Mouse (Mus musculus): ENCODE measurements around the gene Fyttd1.
A peak's percentile ranks its signal among the peaks of the same experiment; 100 is the strongest.
"Not testable (repeated sequence)": the region's sequence is repeated elsewhere in the genome, so short reads cannot be mapped to it uniquely, and the experiment has no call there.

Gene Fyttd1

DNA sequence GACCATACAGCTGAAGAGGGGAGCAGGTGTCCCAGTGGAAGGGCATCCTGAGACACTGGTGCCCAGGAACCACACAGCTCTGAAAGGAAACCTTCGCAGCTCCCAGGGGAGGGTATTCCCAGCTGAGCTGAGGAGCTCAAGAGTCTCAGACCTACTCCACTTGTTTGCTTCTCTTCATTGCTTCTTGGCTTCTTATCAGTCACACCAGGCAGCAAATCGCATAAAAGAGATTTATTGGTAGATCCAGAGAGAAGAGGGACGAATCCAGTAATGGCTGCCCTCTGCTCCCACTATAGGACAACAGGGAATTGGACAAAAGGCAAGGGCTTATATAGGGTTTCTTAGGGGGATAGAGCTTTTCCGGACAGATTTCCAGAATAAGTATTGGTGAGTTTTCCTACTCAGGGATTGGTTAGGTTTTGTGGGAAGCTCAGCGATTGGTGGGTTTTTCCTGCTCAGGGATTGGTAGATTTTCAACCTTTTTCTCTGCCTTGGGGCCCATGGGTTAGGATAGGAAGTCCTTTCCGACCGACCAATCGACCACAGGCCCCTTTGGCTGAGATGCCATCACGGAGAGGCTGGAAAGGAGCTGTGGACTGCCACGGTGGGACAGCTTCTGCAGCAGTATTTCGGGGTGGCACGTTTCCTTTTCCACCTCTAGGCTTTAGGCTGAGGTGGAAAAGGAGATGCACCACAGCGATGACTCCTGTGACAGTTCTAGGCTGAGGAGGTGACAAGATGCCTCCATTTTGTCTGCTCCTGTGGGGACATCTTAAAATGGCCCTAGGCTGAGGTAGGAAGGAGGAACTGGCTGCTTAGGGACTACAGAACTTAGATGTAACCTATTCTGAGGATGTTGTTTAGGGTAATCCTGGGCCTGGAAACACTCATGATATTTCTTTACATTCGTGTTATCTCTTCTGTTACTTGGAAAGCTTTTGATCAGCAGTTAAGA lies 1.9 kb downstream of the Fyttd1 start:
- DNase-seq: no peak

DNA sequence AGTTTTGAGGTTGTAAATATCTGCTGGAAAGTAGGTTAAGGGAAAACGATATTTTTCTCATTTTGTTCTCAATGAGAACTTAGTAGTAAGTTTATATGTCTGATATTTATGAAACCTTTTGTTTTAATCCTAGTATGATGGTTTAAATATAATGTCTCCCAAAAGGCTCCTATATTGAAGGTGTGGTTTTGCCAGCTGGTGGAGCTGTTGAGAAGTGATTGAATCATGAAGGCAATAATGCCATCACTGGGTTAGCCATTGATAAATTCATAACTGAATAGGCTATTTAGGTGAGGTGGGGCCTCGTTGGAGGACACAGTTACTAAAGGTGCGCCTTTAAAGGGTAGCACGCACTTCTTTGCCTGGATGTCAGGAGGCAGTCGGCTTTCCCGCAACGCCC lies 4.2 kb downstream of the Fyttd1 start:
- DNase-seq: no peak

DNA sequence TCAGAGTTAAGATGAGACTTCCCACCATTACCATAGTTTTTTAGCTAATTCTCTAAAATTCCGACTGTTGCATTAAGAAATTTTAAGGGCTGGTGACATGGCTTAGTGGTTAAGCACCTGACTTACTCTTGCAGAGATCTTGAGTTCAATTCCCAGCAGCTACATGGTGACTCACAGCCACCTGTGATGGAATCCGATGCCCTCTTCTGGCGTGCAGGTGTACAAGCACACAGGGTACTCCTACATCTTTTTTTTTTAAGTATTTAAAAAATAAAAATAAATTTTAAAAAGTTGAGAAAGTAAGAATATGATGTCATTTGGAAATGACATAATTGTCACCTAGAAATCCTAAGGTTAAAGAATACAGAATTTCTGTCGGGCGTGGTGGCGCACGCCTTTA lies 10.7 kb downstream of the Fyttd1 start:
- DNase-seq: no peak

DNA sequence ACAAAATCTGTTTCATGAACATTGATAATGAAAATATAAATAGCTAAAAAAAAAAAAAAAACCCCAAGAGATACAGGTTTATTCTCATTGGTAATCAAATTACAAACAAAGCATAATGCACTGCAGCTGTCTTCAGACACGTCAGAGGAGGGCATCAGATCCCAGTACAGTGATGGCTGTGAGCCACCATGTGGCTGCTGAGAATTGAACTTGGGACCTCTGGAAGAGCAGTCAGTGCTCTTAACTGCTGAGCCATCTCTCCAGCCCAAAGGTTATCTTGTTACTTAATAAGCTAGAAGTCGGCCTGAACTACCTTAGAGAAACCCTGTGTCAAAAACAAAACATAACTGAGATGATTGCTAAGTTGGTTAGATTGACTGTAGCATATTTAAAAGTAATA lies 12.6 kb downstream of the Fyttd1 start:
- DNase-seq: no peak

DNA sequence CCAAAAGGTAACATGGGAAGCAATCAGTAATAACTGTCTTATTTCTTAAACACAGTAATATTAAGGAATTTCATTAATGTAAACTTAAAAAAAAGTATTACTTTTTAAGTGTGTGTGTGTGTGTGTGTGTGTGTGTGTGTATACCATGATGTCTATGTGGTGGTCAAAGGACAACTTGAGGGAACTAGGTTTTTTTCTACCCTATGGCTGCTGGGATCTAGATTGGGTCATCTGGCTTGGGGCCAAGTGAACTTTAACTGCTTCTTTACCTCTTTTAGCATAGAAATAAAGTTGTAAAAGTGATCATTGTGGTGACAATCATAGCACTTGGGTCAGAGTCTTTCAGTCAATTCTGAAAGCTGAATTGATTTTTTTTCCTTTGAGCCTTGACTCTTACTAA lies 18.8 kb downstream of the Fyttd1 start:
- no peak for DNase-seq

DNA sequence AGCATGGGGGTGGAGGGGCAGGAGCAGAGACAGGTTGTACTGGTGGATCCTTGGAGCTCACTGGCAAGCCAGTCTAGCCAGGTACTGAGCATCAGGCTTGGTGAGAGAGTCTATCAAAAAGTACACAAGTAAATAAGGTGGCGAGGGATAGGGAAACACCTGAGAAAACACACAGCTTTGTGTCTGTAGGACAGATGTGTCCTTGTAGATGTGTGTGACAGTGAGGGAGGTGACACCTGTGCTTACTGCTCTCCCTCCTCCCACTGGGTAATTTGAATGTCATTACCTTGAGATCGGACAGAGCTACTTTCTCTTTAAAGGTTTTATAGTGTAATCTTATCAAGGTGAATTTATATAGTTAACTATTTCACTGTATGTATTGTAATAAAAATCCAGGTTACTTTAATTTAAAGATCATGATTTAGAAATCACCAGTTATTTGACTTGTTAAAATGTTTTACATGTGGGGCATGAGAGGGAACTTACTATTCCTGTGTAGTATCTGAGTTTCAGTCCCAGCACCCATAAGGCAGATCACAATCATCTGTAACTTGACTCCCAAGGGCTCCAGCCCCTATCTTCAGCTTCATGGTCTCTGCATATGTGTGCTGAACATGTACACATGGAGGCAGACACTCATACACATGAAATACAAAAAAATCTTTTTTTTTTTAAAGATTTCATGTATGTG lies 24.2 kb downstream of the Fyttd1 start:
- DNase-seq: no peak

DNA sequence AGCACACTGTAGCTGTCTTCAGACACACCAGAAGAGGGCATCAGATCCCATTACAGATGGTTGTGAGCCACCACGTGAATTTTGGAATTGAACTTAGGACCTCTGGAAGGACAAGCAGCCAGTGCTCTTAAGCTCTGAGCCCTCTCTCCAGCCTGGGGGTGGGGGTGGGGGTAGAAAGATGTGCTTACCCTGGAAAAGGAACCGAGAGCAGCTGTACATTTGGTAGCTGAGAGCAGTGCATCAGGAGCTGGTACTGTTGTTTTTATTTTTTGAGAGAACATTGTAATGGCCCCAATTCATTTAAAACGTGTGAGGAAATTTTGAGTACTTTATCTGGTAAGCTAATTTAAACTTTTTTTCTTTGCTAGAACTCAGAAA lies 24.7 kb downstream of the Fyttd1 start:
- no peak for DNase-seq

DNA sequence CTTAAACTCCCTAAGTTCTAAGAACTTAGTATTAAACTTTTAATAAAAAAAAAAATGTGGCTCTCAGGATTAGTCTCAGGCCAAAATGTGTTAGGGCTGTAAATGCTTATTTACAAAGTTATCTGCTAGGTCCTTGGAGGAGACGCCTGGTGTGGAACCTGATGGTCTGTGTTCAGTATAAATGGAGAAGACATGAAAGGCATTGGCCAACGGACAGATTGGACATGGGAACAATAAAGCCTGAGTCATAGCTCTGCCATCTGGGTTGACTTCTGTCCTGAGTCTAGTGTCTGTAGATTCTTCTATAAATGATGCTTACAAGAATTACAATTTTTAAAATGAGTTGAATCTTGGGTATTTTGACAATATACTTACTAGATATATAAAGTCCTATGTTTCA lies 28.9 kb downstream of the Fyttd1 start:
- DNase-seq: no peak

DNA sequence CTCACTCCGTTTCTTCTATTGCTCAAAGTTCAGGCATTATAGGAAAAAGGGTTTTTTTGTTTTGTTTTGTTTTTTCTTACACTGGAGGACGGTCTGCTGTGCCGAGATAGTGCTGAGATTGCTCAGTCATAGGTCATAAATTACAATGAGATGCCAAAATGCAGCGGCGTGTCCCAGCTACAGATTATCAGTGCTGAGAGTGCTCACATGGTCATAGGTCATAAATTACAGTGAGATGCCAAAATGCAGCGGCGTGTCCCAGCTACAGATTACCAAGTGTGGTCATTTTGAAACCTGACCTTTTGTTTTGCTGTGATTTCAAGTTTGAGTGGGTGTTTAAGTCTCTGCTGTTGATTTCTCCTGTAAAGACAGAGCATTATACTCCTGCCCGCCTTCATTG lies 29.4 kb downstream of the Fyttd1 start:
- DNase-seq: no peak

DNA sequence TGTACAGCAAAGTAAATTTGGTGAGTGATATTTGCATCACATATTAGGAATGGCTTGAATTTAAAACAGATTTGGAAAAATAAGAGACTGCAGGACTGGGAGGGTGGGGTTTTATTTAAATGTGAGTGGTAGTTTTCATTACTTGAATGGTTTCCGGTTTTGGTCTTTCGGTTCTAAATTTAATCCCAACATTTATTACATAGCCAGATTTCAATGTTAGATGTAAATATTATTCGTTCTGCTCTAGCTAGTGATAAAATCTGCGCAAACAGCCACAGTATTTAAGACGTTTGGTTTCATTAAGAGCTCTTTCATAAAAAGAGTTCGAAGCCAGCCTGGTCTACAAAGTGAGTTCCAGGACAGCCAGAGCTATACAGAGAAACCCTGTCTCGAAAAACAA lies 35.9 kb downstream of the Fyttd1 start:
- no peak for DNase-seq

DNA sequence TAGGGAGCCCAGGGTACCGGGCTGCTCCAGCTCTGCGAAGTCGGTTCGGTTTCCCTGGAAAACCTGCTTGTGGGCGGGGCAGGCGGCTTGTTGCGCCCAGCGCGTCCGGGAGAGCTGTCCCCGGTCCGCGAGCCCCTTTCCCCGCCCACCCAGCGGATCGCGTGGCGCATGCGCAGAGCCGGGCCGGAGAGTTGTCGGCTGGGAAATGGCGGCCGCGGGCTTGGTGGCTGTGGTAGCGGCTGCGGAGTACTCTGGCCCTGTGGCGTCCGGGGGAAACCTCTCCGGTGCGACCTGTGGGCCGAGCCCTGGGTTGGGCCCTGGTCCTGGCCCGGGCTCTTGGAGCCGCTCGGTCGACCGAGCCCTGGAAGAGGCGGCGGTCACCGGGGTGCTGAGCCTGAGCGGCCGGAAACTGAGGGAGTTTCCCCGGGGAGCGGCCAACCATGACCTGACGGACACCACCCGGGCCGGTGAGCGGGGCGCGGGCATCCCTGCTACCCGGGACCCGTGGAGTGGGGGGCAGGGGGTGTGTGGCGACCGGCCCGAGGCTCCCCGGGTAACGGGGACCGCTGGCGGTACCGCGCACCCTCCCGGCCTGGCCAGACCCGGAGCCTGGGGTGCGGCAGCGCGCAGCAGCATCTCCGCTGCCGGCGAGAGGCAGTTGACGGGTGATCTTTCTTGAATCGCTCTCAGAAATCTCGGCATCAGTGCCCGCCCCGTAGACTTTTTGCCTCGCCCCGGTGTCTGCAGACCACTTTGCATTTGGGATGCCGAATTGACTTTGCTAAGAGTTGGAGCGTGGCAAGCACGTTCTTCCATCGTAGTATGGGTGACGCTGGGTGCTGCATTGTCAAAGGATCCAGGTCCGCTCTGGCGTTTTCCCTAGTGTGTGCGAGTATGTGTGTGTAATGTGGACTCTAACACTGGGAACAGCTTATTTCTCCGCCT lies 36.9 kb downstream of the Fyttd1 start, which contains the start of gene Lrch3:
Lrch3 (plus strand) TSS at position 164 of the 945 bp plus-strand sequence.
- peak; percentile 95 for DNase-seq

DNA sequence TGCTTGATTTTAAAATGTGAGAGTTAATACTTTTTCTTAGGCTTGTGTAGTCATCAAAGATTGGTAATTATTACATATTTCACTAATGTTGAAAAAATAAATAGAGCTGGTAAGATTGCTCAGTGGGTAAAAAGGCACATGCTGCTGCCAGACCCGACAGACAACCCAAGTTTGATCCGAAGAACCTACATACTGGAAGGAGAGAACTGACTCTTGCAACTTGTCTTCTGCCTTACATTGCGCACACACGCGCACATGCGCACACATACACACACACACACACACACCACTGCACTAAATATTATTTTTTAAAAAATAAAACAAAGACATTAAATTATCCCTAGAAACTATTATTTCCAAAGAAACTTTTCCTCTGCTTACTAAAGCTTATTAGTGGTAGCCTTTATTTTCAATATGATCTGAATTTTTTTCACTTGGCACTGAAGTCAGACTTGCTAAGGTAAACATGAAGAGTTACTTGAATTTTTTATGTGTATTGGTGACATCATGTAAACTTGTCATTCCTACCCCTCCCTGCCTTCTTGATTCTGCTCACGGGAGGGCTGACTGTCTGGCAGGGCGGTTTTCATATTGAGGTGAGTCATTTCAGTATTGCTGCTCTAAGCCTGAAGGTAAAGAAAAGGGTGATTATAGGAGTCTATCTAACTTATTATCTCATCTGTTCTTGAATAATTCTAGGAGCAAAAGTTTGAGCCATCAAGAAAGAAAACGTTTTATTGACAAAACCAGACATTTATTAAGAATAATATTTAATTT lies 38.2 kb downstream of the Fyttd1 start:
- no peak for DNase-seq

DNA sequence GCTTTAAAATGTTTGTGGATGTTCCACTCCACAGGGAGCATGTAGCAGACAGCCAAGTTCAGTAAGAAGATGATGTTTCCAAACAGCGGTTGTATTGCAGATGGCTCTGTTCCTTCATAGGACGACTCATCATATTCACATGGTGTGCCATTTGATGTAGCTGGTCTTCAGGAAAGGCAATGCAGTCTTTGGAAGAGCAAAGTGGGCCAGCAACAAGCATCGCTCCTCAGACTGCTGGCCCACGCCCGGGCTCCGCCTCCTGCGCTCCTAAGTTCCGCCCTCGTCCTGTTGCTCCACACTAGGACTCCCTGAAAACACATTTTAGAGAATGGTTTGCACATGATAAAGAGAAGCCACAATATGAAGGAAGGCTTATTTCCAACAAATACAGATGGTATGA lies 49.3 kb downstream of the Fyttd1 start:
- not testable (repeated sequence) for DNase-seq

DNA sequence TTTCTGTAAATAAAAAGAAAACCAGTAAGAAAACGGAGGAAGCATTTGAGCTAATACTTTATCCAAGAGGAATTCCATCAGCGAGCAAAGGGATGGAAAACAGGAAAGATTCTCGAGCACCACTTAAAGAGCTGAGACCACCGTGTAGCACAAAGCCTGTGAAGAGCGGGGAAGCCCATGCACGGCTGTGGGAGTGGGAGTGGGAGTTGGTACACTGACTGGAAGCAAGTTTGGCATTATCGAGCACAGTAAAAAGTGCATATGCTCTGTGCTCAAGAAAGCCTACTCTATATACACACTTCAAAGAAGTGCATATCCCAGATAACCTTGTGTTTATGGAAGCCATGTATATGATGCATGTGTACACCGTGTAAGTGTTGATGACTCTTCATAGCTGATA lies 49.7 kb downstream of the Fyttd1 start:
- DNase-seq: no peak

DNA sequence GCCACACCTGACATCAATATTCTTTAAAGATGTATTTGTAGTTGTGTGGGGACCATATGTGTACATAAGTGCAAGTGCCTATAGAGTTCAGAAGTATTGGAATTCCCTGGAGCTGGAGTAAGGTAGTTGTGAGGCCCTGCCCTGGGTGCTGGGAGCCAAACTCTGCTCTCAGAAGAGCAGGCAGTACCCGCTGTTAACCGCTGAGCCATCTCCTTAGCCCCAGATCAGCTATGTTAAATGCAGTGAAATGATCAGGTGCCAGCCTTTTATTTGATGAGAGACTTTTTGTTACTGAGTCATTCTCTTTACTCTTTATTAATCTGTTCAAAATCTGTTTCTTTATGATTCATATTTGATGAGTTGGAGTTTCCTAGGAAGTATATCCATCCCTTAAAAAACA lies 52.6 kb downstream of the Fyttd1 start:
- DNase-seq: no peak

DNA sequence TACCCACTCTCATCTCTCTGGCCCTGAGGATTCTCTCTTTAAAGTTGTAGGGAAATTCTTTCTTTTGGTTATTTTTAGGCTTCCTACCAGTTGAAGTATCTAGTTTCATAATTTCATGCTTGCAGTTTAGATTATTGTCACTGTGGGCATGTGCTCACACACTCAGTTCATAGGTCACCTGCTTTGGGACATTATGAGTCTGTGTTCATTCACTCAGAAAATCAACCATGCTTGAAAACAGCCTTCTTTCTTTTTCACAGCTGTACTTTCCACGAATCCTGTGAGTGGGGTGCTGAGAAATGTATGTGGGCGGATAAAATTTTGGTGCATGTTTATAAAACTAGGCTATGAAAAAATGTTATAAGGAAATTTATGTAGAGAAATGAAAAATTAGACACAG lies 57.2 kb downstream of the Fyttd1 start:
- DNase-seq: no peak

DNA sequence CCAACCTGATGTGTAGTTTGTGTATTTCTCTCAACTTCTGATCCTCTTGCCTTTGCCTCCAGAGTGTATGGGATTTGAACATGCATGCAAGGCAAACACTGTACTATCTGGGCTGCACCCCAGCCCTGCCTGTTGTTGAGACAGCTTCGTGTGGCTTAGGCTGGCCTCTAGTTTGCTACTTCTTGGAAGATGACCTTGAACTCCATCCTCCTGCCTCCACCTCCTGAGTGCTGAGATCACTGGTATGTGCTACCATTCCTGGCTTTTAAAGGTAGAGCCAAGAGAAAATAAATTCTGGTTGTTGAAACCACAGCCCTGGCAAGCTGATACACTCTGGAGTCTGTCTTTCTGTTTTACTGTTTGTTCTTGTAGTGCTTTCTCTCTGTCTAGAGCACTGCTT lies 57.8 kb downstream of the Fyttd1 start:
- DNase-seq: no peak

DNA sequence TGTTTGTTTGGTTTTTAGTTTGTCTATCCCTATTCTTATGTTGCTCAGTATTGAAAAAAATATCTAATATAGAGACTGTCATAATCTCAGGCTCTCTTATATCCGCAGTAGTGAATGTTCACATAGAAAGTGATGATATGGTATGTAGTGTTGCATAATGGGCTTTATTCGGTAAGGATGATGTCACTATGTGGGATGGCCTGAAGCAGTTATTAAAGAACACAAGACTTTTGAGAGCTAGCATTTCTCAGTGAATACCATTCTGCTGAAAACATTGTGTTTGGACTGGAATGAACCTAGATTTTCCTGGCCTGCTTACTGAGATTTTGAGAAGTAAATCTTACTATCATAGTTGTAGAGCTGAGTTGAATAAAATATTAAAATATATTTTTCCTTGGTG lies 60.1 kb downstream of the Fyttd1 start:
- DNase-seq: no peak

DNA sequence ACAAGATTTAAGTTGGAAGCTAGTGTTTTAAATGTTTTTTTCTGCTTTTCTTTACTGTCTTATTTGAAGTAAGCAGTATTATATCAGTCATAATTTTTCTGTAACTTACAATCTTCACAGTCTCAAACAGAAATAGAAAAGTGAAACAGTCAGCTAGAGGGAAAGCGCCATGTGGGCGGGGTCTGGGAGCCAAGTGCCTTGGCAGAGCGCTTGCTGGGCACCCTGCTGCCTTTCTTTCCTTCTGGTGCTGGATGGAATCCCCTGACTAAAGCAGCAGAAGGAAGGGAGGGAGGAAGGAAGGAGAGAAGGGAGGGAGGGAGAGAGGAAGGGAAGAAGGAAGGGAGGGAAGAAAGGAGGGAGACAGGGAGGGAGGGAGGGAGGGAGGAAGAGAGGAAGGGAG lies 62.0 kb downstream of the Fyttd1 start:
- peak; percentile 56 for DNase-seq

DNA sequence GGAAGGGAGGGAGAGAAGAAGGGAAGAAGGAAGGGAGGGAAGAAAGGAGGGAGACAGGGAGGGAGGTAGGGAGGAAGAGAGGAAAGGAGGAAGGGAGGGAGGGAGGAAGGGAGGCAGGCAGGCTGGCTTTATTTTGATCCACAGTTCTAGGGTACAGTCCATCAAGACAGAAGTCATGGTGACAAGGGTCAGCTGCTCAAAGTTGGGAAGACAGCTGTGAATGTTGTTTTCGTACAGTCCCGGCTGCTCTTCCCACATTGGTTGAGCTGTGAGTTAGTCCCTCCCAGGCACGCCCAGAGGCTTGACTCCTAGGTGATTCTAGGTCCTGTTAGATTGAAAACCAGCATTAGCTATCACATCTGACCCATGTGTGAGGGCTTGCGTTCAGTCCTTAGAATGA lies 62.4 kb downstream of the Fyttd1 start:
- not testable (repeated sequence) for DNase-seq

DNA sequence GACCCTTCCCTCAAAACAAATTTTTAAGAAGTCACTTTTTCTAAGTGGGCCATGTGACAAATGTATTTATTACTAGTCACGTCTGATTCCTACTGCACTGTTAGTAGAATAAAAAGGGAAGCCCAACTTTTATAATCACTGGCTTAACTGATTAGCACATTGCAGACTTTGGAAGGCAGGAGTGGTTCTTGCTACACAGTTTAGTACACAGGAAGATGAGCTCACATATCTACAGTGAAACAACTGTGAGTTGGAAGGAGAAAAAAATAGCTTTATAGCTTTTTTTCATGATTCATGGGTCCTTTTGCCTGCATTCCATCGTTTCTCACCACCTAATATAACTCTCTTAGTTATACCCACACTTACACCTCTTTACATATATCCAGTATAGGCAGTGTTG lies 63.9 kb downstream of the Fyttd1 start:
- DNase-seq: not testable (repeated sequence)

DNA sequence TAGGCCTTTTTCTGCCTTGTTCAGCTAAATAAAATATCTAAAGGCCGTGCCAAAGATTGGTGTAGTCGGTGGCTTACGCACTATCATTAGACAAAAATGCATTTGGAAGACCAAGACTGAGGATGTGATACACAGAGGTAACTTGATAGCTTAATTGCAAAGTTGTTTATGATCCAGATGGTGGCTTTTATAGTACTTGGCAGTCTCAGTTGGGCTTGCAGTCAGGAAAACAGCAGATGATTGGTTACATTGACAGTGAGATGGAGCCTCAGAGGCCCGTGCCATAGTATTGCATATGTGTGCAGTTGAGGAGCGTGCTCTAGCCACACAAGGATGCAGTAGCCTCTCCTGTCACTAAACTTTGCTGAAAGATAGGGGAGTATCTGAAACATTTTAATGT lies 65.4 kb downstream of the Fyttd1 start:
- no peak for DNase-seq
